Mouse (Mus musculus) ovary, adult 18-20 months (tissue): ENCODE measurements around the gene Gm436.

Experiments
- DNase-seq: peaks from one replicate; pipeline ENCODE4 v3.0.0; 2022; ENCODE audit warnings: low spot score, mixed read lengths

Gm436 gene

DNA sequence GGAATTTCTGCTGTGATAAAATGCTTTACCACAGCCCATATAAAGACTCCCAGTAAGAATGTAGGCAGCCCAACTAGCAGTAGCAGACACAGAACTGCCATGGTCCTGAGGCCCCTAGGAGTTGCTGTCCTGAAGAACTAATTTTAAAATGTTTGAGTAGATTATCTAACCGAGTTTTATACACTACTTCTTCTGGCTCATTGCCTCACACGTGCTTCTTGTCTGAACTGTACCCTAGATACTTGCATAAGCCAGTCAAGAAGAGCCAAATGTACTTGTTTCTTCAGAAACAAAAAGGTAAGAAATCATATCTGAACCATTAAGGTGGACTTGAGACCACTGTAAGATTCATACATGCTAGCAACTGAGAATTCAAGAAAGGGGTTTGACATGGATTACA is at the start of gene Gm436:
Gene Gm436, minus strand, starts transcription at position 101 of the 400 bp plus-strand sequence.
- DNase-seq, result no peak

DNA sequence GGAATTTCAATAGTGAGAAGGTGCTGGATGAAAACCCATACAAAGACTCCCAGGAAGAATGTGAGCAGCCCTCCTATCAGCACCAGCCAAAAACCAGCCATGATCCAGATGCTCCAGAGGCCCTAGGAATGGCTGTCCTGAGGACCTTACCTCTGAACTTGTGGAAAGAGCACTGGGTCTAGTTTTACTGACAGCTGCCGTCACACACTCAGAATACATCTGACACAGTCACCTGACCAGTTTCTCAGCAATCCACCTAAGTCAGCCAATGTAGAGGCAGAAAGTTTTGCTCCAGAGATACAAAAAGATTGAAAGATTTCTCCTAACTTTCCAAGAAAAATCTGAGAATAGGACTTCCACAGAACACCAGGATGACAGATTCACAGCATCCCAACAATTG is 35.1 kb upstream of the Gm436 start, which contains the start of gene Gm13178:
Gene Gm13178, minus strand, starts transcription at position 101 of the 400 bp plus-strand sequence.
- no peak for DNase-seq

DNA sequence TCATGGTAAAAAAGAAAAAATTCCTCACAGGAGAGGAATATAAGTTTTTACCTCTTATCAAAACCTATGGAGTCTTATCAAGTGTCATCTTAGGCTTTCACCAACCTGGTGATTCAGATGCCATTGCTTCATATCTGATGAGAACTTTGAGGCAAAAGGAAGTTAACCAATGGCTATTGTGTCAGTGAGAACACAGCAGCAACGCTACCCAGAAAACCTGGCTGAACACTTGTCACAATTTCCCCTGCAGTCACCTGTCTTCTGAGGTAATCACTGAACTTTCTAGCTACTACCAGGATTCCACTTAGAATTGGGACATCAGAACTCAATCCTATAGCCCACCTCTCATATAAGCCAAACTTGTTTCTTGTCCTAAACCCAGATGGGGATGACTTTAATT is 33.5 kb upstream of the Gm436 start:
- DNase-seq, result no peak

DNA sequence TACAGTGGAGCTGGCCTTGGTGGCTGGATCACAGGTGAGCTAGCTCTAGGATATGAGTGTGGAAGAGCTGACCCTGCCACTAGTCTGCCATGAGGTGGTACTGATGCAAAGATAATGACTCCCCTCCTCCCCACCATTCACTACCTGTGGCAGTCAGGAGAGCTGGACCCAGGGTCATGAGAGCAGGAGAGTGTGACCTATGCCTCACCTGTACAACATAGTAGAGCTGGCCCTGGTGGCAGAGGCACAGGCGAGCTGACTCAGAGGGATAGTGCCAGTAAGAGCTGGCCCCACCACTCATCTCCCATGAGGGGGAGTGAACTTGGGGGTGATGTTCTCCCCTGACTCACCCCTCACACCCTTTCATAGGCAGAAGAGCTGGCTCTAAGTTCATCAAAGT is 32.1 kb upstream of the Gm436 start:
- DNase-seq, result no peak

DNA sequence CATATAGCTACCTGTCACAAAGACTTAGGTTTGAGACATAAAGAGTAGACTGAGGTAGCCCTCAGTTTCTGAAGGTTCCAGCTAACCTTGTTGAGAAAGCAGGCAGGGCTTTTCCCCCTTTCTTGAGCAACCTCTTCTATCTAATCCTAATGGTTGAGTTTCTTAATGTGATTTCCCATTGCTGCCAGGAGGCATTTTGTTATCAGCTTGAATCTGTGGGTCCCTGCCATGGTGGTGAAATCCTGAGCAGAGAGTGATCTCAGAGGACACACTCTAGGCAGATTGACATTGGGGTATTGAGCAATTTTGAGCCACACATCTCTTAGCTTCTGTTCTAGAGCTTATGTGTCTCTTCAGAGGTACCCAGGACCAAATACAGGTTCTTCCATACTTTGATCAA is 47.9 kb downstream of the Gm436 start:
- no peak for DNase-seq
